Mouse (Mus musculus) stomach, postnatal 0 days (tissue): ENCODE results near the gene Dnajc8. TPM values are rescaled to one million over a fixed set of nuclear protein-coding genes. Genes with fewer than 3 reads are reported as not detected.

Experiments used
- ATAC-seq: fragments of 200-750 bp; cut with Nextera tagmentation; 2 replicates; pipeline ENCODE4 v1.8.0; 2017; ENCODE audit not compliant: low FRiP score, low TSS enrichment
- DNase-seq: peaks from one replicate; pipeline ENCODE4 v3.0.0-alpha.2; 2016; ENCODE audit warnings: low spot score
- H3K27ac ChIP-seq: fragments of 300-500 bp; sonication (generic); replicated peaks from 2 replicates; pipeline ENCODE4 v1.5.1; 2014; ENCODE audit warnings: mild to moderate bottlenecking, control low read depth
- H3K27me3 ChIP-seq: fragments of 300-500 bp; sonication (generic); 2 replicates; pipeline ENCODE4 v1.6.1; 2014; ENCODE audit warnings: low read length; ENCODE audit not compliant: control insufficient read depth, insufficient read depth
- H3K36me3 ChIP-seq: fragments of 300-500 bp; sonication (generic); 2 replicates; pipeline ENCODE4 v1.6.1; 2014; ENCODE audit warnings: low read length, mixed read lengths; ENCODE audit not compliant: control insufficient read depth, insufficient read depth
- H3K4me1 ChIP-seq: fragments of 300-500 bp; sonication (generic); replicated peaks from 2 replicates; pipeline ENCODE4 v1.6.1; 2014; ENCODE audit warnings: antibody characterized with exemption; ENCODE audit not compliant: control insufficient read depth, insufficient read depth
- H3K4me2 ChIP-seq: fragments of 300-500 bp; sonication (generic); replicated peaks from 2 replicates; pipeline ENCODE4 v1.6.1; 2014; ENCODE audit warnings: low read depth, mild to moderate bottlenecking, control low read depth, moderate library complexity
- H3K4me3 ChIP-seq: fragments of 300-500 bp; sonication (generic); 2 replicates; pipeline ENCODE4 v1.5.1; 2014; ENCODE audit warnings: low read depth, low read length, control low read depth
- H3K9ac ChIP-seq: fragments of 300-500 bp; sonication (generic); 2 replicates; pipeline ENCODE4 v1.6.1; 2014; ENCODE audit warnings: mild to moderate bottlenecking, low read length, control low read depth, mixed read lengths
- H3K9me3 ChIP-seq: fragments of 300-500 bp; sonication (generic); 2 replicates; pipeline ENCODE4 v1.6.1; 2016; ENCODE audit warnings: low read length; ENCODE audit not compliant: control insufficient read depth
- CTCF ChIP-seq: IDR thresholded peaks from 2 replicates; pipeline ENCODE4 v1.5.1; 2016; ENCODE audit warnings: antibody characterized with exemption, low read depth, mild to moderate bottlenecking, moderate library complexity
- EP300 ChIP-seq: optimal IDR thresholded peaks from 2 replicates; pipeline ENCODE3; 2016; ENCODE audit warnings: antibody characterized with exemption
- WGBS: fragments of 180-500 bp; shearing (Covaris S2); extraction: QIAGEN DNeasy Blood & Tissue Kit; methylation state at CpG from one replicate; pipeline ENCODE4 v1.1.7; 2014; 5-methylcytosine and 5-hydroxymethylcytosine counted together
- polyA plus RNA-seq: library from polyadenylated mRNA; unstranded; fragments of >200 nt; fragmentation: Nextera tagmentation; extraction: Ambion mirVana; gene quantifications from 2 replicates; pipeline ENCODE4 v1.2.1, GENCODE M21; 2015

The Dnajc8 gene
- 103 and 116 TPM in 2 replicates for polyA plus RNA-seq

GRCm38 (mm10) chr4:132535406-132536121, at the start of gene Dnajc8:
Dnajc8 (plus strand) TSS chr4:132535550.
- peak within 1 kb of the TSS; percentile 98 for H3K9ac ChIP-seq
- DNase-seq (peak; percentile 94), ATAC-seq (peak; percentile 75)
- H3K27me3 ChIP-seq: no peaks in the 10 kb centered on the region
- under 1% methylated on average over 60 of the region's 60 CpGs for WGBS
- peak within 1 kb of the TSS; percentile 100 for H3K4me3 ChIP-seq
- no peaks in the 10 kb centered on the region for H3K9me3 ChIP-seq
- H3K36me3 ChIP-seq: peaks cover 6% of the 10 kb centered on the region; the same call in 1 of the 2 replicates
- no peak for TF ChIP-seq CTCF
- TF ChIP-seq EP300: no peak
- H3K27ac ChIP-seq: peak within 1 kb of the TSS; percentile 91
- H3K4me1 ChIP-seq: peaks cover 7% of the 10 kb centered on the region
- H3K4me2 ChIP-seq: peak within 1 kb of the TSS; percentile 74

DNA sequence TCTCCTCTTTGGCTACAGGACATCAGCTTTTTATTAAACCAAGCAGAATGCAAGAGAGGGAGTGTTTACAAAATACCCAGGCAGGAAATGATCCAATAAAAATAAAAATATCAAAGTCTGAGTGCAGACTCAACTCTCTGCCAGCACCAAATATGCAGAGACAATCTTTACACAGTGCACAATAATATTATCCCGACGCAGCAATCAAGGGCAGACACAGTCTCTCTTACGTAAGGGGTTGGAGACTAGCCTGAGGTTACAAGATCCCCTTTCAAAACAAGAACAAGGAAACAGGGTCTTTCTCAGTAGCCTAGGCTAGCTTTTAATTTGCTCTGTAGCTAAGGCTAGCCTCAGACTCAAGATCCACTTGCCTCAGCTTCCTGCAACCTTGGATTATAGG, 46.8 kb upstream of the Dnajc8 start:
- H3K4me1 ChIP-seq: no peaks in the 10 kb centered on the region
- no peaks in the 10 kb centered on the region for H3K9me3 ChIP-seq
- ATAC-seq: no peak
- H3K36me3 ChIP-seq: no peaks in the 10 kb centered on the region; the same call in 1 of the 2 replicates
- H3K27ac ChIP-seq: no peak overlapping the region
- H3K9ac ChIP-seq: no peak overlapping the region
- H3K27me3 ChIP-seq: no peaks in the 10 kb centered on the region
- no peak overlapping the region for H3K4me2 ChIP-seq
- no peak for DNase-seq
- no peak overlapping the region for H3K4me3 ChIP-seq
- WGBS: 70% methylated on average over 3 of the region's 3 CpGs
- TF ChIP-seq EP300: no peak
- no peak for TF ChIP-seq CTCF

DNA sequence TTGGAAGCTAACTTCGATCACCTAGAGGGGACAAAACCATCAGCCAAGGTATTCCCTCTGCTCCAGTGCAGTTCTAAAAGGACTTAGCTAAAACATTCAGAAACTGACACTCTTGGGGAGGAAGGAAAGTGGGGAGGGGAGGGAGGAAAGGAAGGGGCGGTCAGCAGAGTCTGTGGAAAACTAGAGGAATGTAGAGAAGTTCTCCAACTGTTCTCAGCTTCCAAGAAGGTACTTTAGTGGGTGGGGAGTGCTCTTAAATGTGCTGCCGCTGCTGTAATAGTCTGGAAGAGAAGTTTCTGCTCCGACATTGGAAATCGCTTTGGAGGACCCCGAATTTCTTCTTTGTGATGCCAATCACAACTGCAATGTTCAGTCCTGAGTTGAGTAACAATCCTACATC, 46.4 kb upstream of the Dnajc8 start:
- H3K4me1 ChIP-seq: no peaks in the 10 kb centered on the region
- TF ChIP-seq EP300 (no peak), CTCF (no peak)
- H3K9ac ChIP-seq: no peak overlapping the region
- DNase-seq (no peak), ATAC-seq (no peak)
- no peaks in the 10 kb centered on the region for H3K27me3 ChIP-seq
- no peak overlapping the region for H3K4me3 ChIP-seq
- 76% methylated on average over 6 of the region's 6 CpGs for WGBS
- no peaks in the 10 kb centered on the region; the same call in 1 of the 2 replicates for H3K36me3 ChIP-seq
- no peaks in the 10 kb centered on the region for H3K9me3 ChIP-seq
- no peak overlapping the region for H3K4me2 ChIP-seq
- no peak overlapping the region for H3K27ac ChIP-seq

GRCm38 (mm10) chr4:132490273-132491010, 44.9 kb upstream of the Dnajc8 start:
- no peaks in the 10 kb centered on the region; the same call in 1 of the 2 replicates for H3K36me3 ChIP-seq
- DNase-seq: no peak
- TF ChIP-seq EP300 (no peak), CTCF (no peak)
- no peaks in the 10 kb centered on the region for H3K4me1 ChIP-seq
- WGBS: 91% methylated on average over 15 of the region's 15 CpGs
- no peaks in the 10 kb centered on the region for H3K27me3 ChIP-seq
- H3K9me3 ChIP-seq: no peaks in the 10 kb centered on the region
- H3K9ac ChIP-seq: no peak overlapping the region
- H3K27ac ChIP-seq: no peak overlapping the region
- H3K4me3 ChIP-seq: no peak overlapping the region
- H3K4me2 ChIP-seq: no peak overlapping the region
- no peak for ATAC-seq

DNA sequence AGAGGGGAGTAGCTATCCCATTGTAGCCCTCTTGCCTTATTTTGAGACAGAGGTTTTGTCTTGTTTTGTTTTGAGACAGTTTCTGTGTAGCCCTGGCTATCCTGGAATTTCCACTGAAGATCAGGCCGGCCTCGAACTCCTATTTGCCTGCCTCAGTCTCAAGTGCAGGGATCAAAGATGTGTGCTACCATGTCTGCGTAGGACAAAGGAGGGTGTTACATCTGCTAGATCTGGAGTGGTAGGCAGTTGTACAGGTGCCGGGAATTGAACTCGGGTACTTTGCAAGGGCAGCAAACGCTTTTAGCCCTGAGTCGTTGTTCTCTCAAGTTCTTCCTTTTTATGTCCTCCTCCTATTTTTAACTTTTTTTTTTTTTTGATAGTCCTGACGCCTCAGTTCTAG, 44.3 kb upstream of the Dnajc8 start:
- H3K27me3 ChIP-seq: no peaks in the 10 kb centered on the region
- DNase-seq (no peak), ATAC-seq (no peak)
- H3K4me2 ChIP-seq: no peak overlapping the region
- TF ChIP-seq CTCF (no peak), EP300 (no peak)
- H3K27ac ChIP-seq: no peak overlapping the region
- no peak overlapping the region for H3K4me3 ChIP-seq
- no peak overlapping the region for H3K9ac ChIP-seq
- no peaks in the 10 kb centered on the region for H3K4me1 ChIP-seq
- H3K9me3 ChIP-seq: no peaks in the 10 kb centered on the region
- no peaks in the 10 kb centered on the region; the same call in 1 of the 2 replicates for H3K36me3 ChIP-seq
- 87% methylated on average over 8 of the region's 8 CpGs for WGBS

GRCm38 (mm10) chr4:132491748-132492147, 43.6 kb upstream of the Dnajc8 start:
- WGBS: 74% methylated on average over 6 of the region's 6 CpGs
- ATAC-seq (peak; percentile 50; the same call in 1 of the 2 replicates), DNase-seq (no peak)

More at GRCm38 (mm10) chr4:132491748-132492147, 43.6 kb upstream of the Dnajc8 start:
- no peak overlapping the region for H3K9ac ChIP-seq
- H3K36me3 ChIP-seq: peaks cover 5% of the 10 kb centered on the region
- no peak overlapping the region for H3K4me3 ChIP-seq
- no peaks in the 10 kb centered on the region for H3K9me3 ChIP-seq
- H3K27me3 ChIP-seq: no peaks in the 10 kb centered on the region
- no peak overlapping the region for H3K4me2 ChIP-seq
- TF ChIP-seq EP300 (no peak), CTCF (no peak)
- no peaks in the 10 kb centered on the region for H3K4me1 ChIP-seq
- H3K27ac ChIP-seq: no peak overlapping the region
